Mouse (Mus musculus) neutrophil, adult 59 days (primary cell): Measurements from ENCODE around the gene Zxdb. TPM values are rescaled to one million over a fixed set of nuclear protein-coding genes. Genes with fewer than 3 reads are reported as not detected.

Experiments
- total RNA-seq, 2 experiments: library from RNA; stranded (reverse); gene quantifications; 1 replicate in 1 of 2; 2 replicates in 1 of 2; pipeline ENCODE4 v1.2.4; 2023

Zxdb gene
- 1 to 10 TPM; 4.2 to 4.5 TPM for total RNA-seq

GRCm38 (mm10) chrX:94724192-94724971, at the start of gene Zxdb:
Zxdb (plus strand) TSS chrX:94724569.

Other genes with a start within 250 kb of the Zxdb start
- gene Maged1, start 182.4 kb upstream of the Zxdb start, total RNA-seq = 1 to 10 TPM; 1.0 to 1.2 TPM
- gene Gspt2, start 88.5 kb upstream of the Zxdb start, total RNA-seq = 1 to 10 TPM; 4.2 to 5.7 TPM